15 mouse cellular contexts compared by ENCODE assay signal in the genomic region with DNA sequence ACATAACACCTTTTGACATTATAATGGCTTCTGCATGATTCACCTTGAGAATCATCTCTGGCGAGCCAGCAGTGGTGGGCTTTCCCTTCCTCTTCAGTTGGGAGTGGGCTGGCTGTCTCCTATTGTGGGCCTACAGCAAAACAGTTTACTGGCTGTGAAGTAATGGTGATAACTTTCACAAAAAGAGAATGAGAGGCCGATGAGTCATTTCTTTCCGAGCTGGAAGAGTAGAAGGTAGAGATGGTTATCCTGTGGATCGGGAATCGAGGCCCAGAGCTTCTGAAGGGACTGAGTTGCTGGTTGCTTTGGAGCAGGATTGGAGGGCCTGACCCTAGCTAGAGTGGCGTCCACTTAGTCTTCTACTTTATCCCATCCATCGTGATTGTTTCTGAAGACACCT. TPM values are rescaled to one million over a fixed set of nuclear protein-coding genes. Genes with fewer than 3 reads are reported as not detected.
DNase-seq lines count a peak whose midpoint lies in the region; ATAC-seq and TF ChIP-seq lines count a peak whose summit lies in the region.
"Had no signal": no experiment of that assay in that cellular context is flagged by ENCODE, and none has a peak within 500 bp of the region (broad histone marks: within the 10 kb centered on the region; RNA-seq: fewer than 3 reads in every experiment).

No protein-coding gene starts in this region.

- no peak for TF ChIP-seq CTCF in kidney, adult 2 months (conservative IDR thresholded peaks at IDR 0.05; ENCODE audit: insufficient read depth, insufficient read length, low read depth, low read length)

- peak; percentile 86 for DNase-seq in heart, adult 11 months
- DNase-seq in heart, adult 18-20 months = no peak
- DNase-seq in kidney, adult 2 months = no peak
- DNase-seq in 3134 (ENCODE audit: extremely low read depth, insufficient read length, low spot score) (peak; percentile 21), NIH3T3 (ENCODE audit: low read depth) (peak; percentile 73)
- DNase-seq in right cerebral cortex, postnatal 14 days = no peak
- DNase-seq: cerebellum, adult 8-10 months; kidney, adult 9 months; liver; thymus, postnatal 14 days had no signal

- no peak overlapping the region for H3K4me2 ChIP-seq in kidney, embryonic 14.5 days (replicated peaks; ENCODE audit: low read depth, low read length)

- peak overlapping the region; percentile 29 for H3K4me3 ChIP-seq in kidney, adult 2 months (ENCODE audit: insufficient read depth, low read depth, low read length)
- no peak overlapping the region for H3K4me3 ChIP-seq in kidney, embryonic 14.5 days (ENCODE audit: low read length)

- no peak overlapping the region for H3K9ac ChIP-seq in kidney, embryonic 14.5 days (ENCODE audit: low read depth, low read length)
- H3K9ac ChIP-seq: forebrain, embryonic 13.5 days; lung, embryonic 15.5 days had no signal

- no peak for ATAC-seq in kidney, embryonic 14.5 days (ENCODE audit: low FRiP score, low TSS enrichment)
- ATAC-seq in erythroid progenitor cell, adult 5-6 weeks (replicated peaks; ENCODE audit: low FRiP score, poor library complexity, severe bottlenecking) = no peak
- ATAC-seq: forebrain, embryonic 13.5 days; Patski had no signal

- no peaks in the 10 kb centered on the region for H3K36me3 ChIP-seq in kidney, adult 2 months (ENCODE audit: control insufficient read depth, insufficient read depth, low read length)
- no peaks in the 10 kb centered on the region for H3K36me3 ChIP-seq in kidney, embryonic 14.5 days (ENCODE audit: control insufficient read depth, insufficient read depth, low read length)
- H3K36me3 ChIP-seq: lung, embryonic 15.5 days had no signal

- H3K27ac ChIP-seq in kidney, adult 2 months (ENCODE audit: insufficient read depth, low read depth, low read length) = peak overlapping the region; percentile 70
- no peak overlapping the region for H3K27ac ChIP-seq in kidney, embryonic 14.5 days (ENCODE audit: low read depth, low read length)
- H3K27ac ChIP-seq: forebrain, embryonic 13.5 days; lung, embryonic 15.5 days had no signal

- TF ChIP-seq POLR2A in kidney, adult 2 months (IDR thresholded peaks at IDR 0.05; ENCODE audit: low read depth, low read length) = no peak

- H3K4me1 ChIP-seq in kidney, adult 2 months (ENCODE audit: control insufficient read depth, insufficient read depth, low read length) = peaks cover 22% of the 10 kb centered on the region; the same call in 1 of the 2 replicates
- peaks cover 14% of the 10 kb centered on the region; the same call in 1 of the 2 replicates for H3K4me1 ChIP-seq in kidney, embryonic 14.5 days (ENCODE audit: control insufficient read depth, insufficient read depth, low read length)

- no peaks in the 10 kb centered on the region for H3K27me3 ChIP-seq in kidney, adult 2 months (replicated peaks; ENCODE audit: control insufficient read depth, insufficient read depth, low read length)
- no peaks in the 10 kb centered on the region for H3K27me3 ChIP-seq in kidney, embryonic 14.5 days (ENCODE audit: control insufficient read depth, insufficient read depth, low read length)
- H3K27me3 ChIP-seq: forebrain, embryonic 13.5 days; lung, embryonic 15.5 days; Patski had no signal

- no peaks in the 10 kb centered on the region for H3K9me3 ChIP-seq in kidney, embryonic 14.5 days (ENCODE audit: control insufficient read depth, low read length)
- H3K9me3 ChIP-seq: forebrain, embryonic 13.5 days; lung, embryonic 15.5 days had no signal

- WGBS in kidney, adult 2 months = 69% methylated on average over 7 of the region's 7 CpGs
- WGBS in kidney, embryonic 14.5 days = 83% methylated on average over 7 of the region's 7 CpGs

RNA-seq across cellular contexts. Expression of a gene that starts 2.0 kb away (rescaled TPM):
- 10 to 100 TPM; 27.6 to 30.0 TPM for total RNA-seq in heart, adult 18-20 months (2021)
- polyA plus RNA-seq in kidney, adult 2 months (2012; rRNA removed) = 11.5 and 11.7 TPM in 2 replicates
- polyA plus RNA-seq in kidney, embryonic 14.5 days (2014; fragmentation: Nextera tagmentation; extraction: Ambion mirVana) = 17.5 and 24.5 TPM in 2 replicates
- total RNA-seq in erythroid progenitor cell, adult 5-6 weeks (2015; ENCODE audit: low replicate concordance) = 0.84 and 4.0 TPM in 2 replicates
- total RNA-seq in erythroid progenitor cell, adult 5-6 weeks (2017; ENCODE audit: low replicate concordance) = 1.2 TPM in 1 of 2 replicates, not detected in the other

Comparison
In these comparisons a context has a peak if more than half of its experiments do, and no peak if none do; other contexts are left out.
1. DNase-seq: peak in heart, adult 11 months (single experiment), 3134 (single experiment) and NIH3T3 (single experiment); none in heart, adult 18-20 months (0 of 2), kidney, adult 2 months (single experiment) and right cerebral cortex, postnatal 14 days (single experiment).
2. RNA of a gene that starts 2.0 kb away (total RNA-seq): 27.6 to 30.0 TPM in heart, adult 18-20 months; 0.84 to 4.0 TPM in erythroid progenitor cell, adult 5-6 weeks; every median in the first group is over 4 times any median in the second.